Mouse (Mus musculus): ENCODE measurements around the gene Ttc27. TPM values are rescaled to one million over a fixed set of nuclear protein-coding genes. Genes with fewer than 3 reads are reported as not detected.

Gene Ttc27
- polyA plus RNA-seq, 1 experiment from 2014 or later = 8.7 TPM

- no peaks in the 10 kb centered on the region for H3K27me3 ChIP-seq (replicated peaks; ENCODE audit: control insufficient read depth, insufficient read depth, low read length)
- no peaks in the 10 kb centered on the region for H3K9me3 ChIP-seq (ENCODE audit: control insufficient read depth)
- H3K36me3 ChIP-seq (ENCODE audit: control insufficient read depth, insufficient read depth) = no peaks in the 10 kb centered on the region
- H3K27ac ChIP-seq (ENCODE audit: low read depth, low read length) = no peak overlapping the region
- no peak overlapping the region for H3K4me2 ChIP-seq (replicated peaks; ENCODE audit: low read depth)
- H3K4me1 ChIP-seq (replicated peaks; ENCODE audit: control insufficient read depth, insufficient read depth, low read length) = no peaks in the 10 kb centered on the region
- no peak for TF ChIP-seq CTCF (IDR thresholded peaks at IDR 0.05; ENCODE audit: low read depth)
- no peak for ATAC-seq
- no peak overlapping the region for H3K4me3 ChIP-seq (ENCODE audit: low read depth, low read length)
- no peak overlapping the region for H3K9ac ChIP-seq (ENCODE audit: low read depth, low read length)
- 75% methylated on average over 3 of the region's 3 CpGs for WGBS
These were observed 124.2 kb downstream of the Ttc27 start for GRCm38 (mm10) chr17:74841721-74842120.

- TF ChIP-seq CTCF (IDR thresholded peaks at IDR 0.05; ENCODE audit: low read depth) = no peak
- Histone ChIP-seq H3K4me1 (replicated peaks; ENCODE audit: control insufficient read depth, insufficient read depth, low read length) (no peaks in the 10 kb centered on the region), H3K27me3 (replicated peaks; ENCODE audit: control insufficient read depth, insufficient read depth, low read length) (no peaks in the 10 kb centered on the region), H3K36me3 (ENCODE audit: control insufficient read depth, insufficient read depth) (no peaks in the 10 kb centered on the region), H3K4me3 (ENCODE audit: low read depth, low read length) (no peak overlapping the region), H3K4me2 (replicated peaks; ENCODE audit: low read depth) (no peak overlapping the region), H3K9ac (ENCODE audit: low read depth, low read length) (no peak overlapping the region), H3K9me3 (ENCODE audit: control insufficient read depth) (no peaks in the 10 kb centered on the region), H3K27ac (ENCODE audit: low read depth, low read length) (no peak overlapping the region)
- WGBS = 93% methylated on average over 3 of the region's 3 CpGs
- no peak for ATAC-seq
These were observed 125.1 kb downstream of the Ttc27 start for GRCm38 (mm10) chr17:74842603-74843002.

GRCm38 (mm10) chr17:74843486-74843885 lies 126.0 kb downstream of the Ttc27 start:
- H3K4me2 ChIP-seq (replicated peaks; ENCODE audit: low read depth) = no peak overlapping the region
- no peaks in the 10 kb centered on the region for H3K4me1 ChIP-seq (replicated peaks; ENCODE audit: control insufficient read depth, insufficient read depth, low read length)
- no peak for ATAC-seq
- no peaks in the 10 kb centered on the region for H3K36me3 ChIP-seq (ENCODE audit: control insufficient read depth, insufficient read depth)
- no peaks in the 10 kb centered on the region for H3K9me3 ChIP-seq (ENCODE audit: control insufficient read depth)
- H3K27ac ChIP-seq (ENCODE audit: low read depth, low read length) = no peak overlapping the region
- TF ChIP-seq CTCF (IDR thresholded peaks at IDR 0.05; ENCODE audit: low read depth) = no peak
- H3K27me3 ChIP-seq (replicated peaks; ENCODE audit: control insufficient read depth, insufficient read depth, low read length) = no peaks in the 10 kb centered on the region
- H3K9ac ChIP-seq (ENCODE audit: low read depth, low read length) = no peak overlapping the region
- no peak overlapping the region for H3K4me3 ChIP-seq (ENCODE audit: low read depth, low read length)
- 91% methylated on average over 6 of the region's 6 CpGs for WGBS

- 50% methylated on average over 10 of the region's 10 CpGs for WGBS
- H3K27me3 ChIP-seq (replicated peaks; ENCODE audit: control insufficient read depth, insufficient read depth, low read length) = no peaks in the 10 kb centered on the region
- H3K27ac ChIP-seq (ENCODE audit: low read depth, low read length) = no peak overlapping the region
- no peak for TF ChIP-seq CTCF (IDR thresholded peaks at IDR 0.05; ENCODE audit: low read depth)
- H3K9ac ChIP-seq (ENCODE audit: low read depth, low read length) = no peak overlapping the region
- no peaks in the 10 kb centered on the region for H3K36me3 ChIP-seq (ENCODE audit: control insufficient read depth, insufficient read depth)
- no peak overlapping the region for H3K4me2 ChIP-seq (replicated peaks; ENCODE audit: low read depth)
- no peaks in the 10 kb centered on the region for H3K9me3 ChIP-seq (ENCODE audit: control insufficient read depth)
- ATAC-seq = no peak
- no peaks in the 10 kb centered on the region for H3K4me1 ChIP-seq (replicated peaks; ENCODE audit: control insufficient read depth, insufficient read depth, low read length)
- H3K4me3 ChIP-seq (ENCODE audit: low read depth, low read length) = no peak overlapping the region
These were observed 128.7 kb downstream of the Ttc27 start for GRCm38 (mm10) chr17:74846031-74846891.

DNA sequence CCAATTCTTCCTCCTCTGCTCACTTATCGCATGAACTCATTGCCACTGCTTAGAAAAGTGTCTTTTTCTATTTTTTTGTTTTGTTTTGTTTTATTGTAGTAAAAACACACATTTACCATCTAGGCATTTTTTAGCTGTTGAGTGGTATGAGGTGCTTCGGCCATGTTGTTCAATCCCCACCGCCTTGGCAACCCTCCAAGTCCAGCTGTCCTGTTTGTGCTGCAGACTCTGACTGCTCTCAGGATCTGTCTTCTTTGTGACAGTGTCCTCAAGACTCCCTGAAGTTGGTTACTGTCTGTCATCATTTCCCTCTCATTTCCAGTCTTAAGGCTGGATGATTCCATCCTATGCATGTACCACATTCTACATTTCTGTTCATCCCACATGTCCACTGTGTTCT lies 132.7 kb downstream of the Ttc27 start:
- Histone ChIP-seq H3K27me3 (replicated peaks; ENCODE audit: control insufficient read depth, insufficient read depth, low read length) (no peaks in the 10 kb centered on the region), H3K27ac (ENCODE audit: low read depth, low read length) (no peak overlapping the region), H3K36me3 (ENCODE audit: control insufficient read depth, insufficient read depth) (no peaks in the 10 kb centered on the region), H3K4me1 (replicated peaks; ENCODE audit: control insufficient read depth, insufficient read depth, low read length) (no peaks in the 10 kb centered on the region), H3K9ac (ENCODE audit: low read depth, low read length) (no peak overlapping the region), H3K9me3 (ENCODE audit: control insufficient read depth) (no peaks in the 10 kb centered on the region), H3K4me3 (ENCODE audit: low read depth, low read length) (no peak overlapping the region), H3K4me2 (replicated peaks; ENCODE audit: low read depth) (no peak overlapping the region)
- ATAC-seq = no peak
- no peak for TF ChIP-seq CTCF (IDR thresholded peaks at IDR 0.05; ENCODE audit: low read depth)
- WGBS = 84% methylated on average over 3 of the region's 3 CpGs

GRCm38 (mm10) chr17:74859298-74859697 lies 141.8 kb downstream of the Ttc27 start:
- WGBS = 55% methylated on average over 2 of the region's 2 CpGs
- Histone ChIP-seq H3K27me3 (replicated peaks; ENCODE audit: control insufficient read depth, insufficient read depth, low read length) (no peaks in the 10 kb centered on the region), H3K4me1 (replicated peaks; ENCODE audit: control insufficient read depth, insufficient read depth, low read length) (no peaks in the 10 kb centered on the region), H3K9me3 (ENCODE audit: control insufficient read depth) (no peaks in the 10 kb centered on the region), H3K9ac (ENCODE audit: low read depth, low read length) (no peak overlapping the region), H3K4me3 (ENCODE audit: low read depth, low read length) (no peak overlapping the region), H3K4me2 (replicated peaks; ENCODE audit: low read depth) (no peak overlapping the region), H3K36me3 (ENCODE audit: control insufficient read depth, insufficient read depth) (no peaks in the 10 kb centered on the region), H3K27ac (ENCODE audit: low read depth, low read length) (no peak overlapping the region)
- ATAC-seq = no peak
- TF ChIP-seq CTCF (IDR thresholded peaks at IDR 0.05; ENCODE audit: low read depth) = no peak

All from intestine, postnatal 0 days (tissue).